Mouse (Mus musculus) limb, embryonic 14.5 days (tissue): ENCODE measurements at regions not wholly inside any gene's neighbourhood (a gene's known extent, or its start where the extent isn't known, plus 50 kb on each side); places are given as distances from the start of the nearest gene placed in this dataset.

Experiments
- ATAC-seq: fragments of 200-750 bp; cut with Nextera tagmentation; 2 replicates; pipeline ENCODE4 v1.8.0; 2017; ENCODE audit warnings: low read depth, moderate number of reproducible peaks, moderate TSS enrichment; ENCODE audit not compliant: low FRiP score
- DNase-seq: peaks from one replicate; pipeline ENCODE4 v3.0.0-alpha.2; 2015; ENCODE audit warnings: low spot score
- H3K27ac ChIP-seq: fragments of 300-500 bp; sonication (generic); replicated peaks from 2 replicates; pipeline ENCODE4 v1.5.1; 2014; ENCODE audit warnings: low read depth, mild to moderate bottlenecking, low read length, moderate library complexity, mixed read lengths
- H3K27me3 ChIP-seq: fragments of 300-500 bp; sonication (generic); 2 replicates; pipeline ENCODE4 v1.6.1; 2014; ENCODE audit warnings: low read length, mixed read lengths; ENCODE audit not compliant: control insufficient read depth, insufficient read depth
- H3K36me3 ChIP-seq: fragments of 300-500 bp; sonication (generic); 2 replicates; pipeline ENCODE4 v1.6.1; 2014; ENCODE audit warnings: mild to moderate bottlenecking, low read length, moderate library complexity, mixed read lengths; ENCODE audit not compliant: control insufficient read depth, insufficient read depth
- H3K4me1 ChIP-seq: fragments of 300-500 bp; sonication (generic); 2 replicates; pipeline ENCODE4 v1.6.1; 2014; ENCODE audit warnings: antibody characterized with exemption, low read length, mixed read lengths; ENCODE audit not compliant: control insufficient read depth, insufficient read depth
- H3K4me2 ChIP-seq: fragments of 300-500 bp; sonication (generic); replicated peaks from 2 replicates; pipeline ENCODE4 v1.6.1; 2014; ENCODE audit warnings: low read depth, mild to moderate bottlenecking, low read length, moderate library complexity; ENCODE audit not compliant: severe bottlenecking
- H3K4me3 ChIP-seq: fragments of 300-500 bp; sonication (generic); replicated peaks from 2 replicates; pipeline ENCODE4 v1.5.1; 2014; ENCODE audit warnings: low read length
- H3K9ac ChIP-seq: fragments of 300-500 bp; sonication (generic); 2 replicates; pipeline ENCODE4 v1.6.1; 2014; ENCODE audit warnings: mild to moderate bottlenecking, low read depth, low read length, moderate library complexity; ENCODE audit not compliant: severe bottlenecking
- H3K9me3 ChIP-seq: fragments of 300-500 bp; sonication (generic); 2 replicates; pipeline ENCODE4 v1.6.1; 2016; ENCODE audit warnings: low read length; ENCODE audit not compliant: control insufficient read depth
- POLR2A ChIP-seq: fragments of 200-500 bp; IDR thresholded peaks from 2 replicates; pipeline ENCODE4 v1.8.0; 2012; ENCODE audit warnings: inconsistent platforms, mild to moderate bottlenecking, moderate library complexity, borderline replicate concordance; ENCODE audit not compliant: insufficient read depth, insufficient read length; ENCODE audit errors: extremely low read depth
- WGBS: fragments of 180-500 bp; shearing (Covaris S2); extraction: QIAGEN DNeasy Blood & Tissue Kit; methylation state at CpG from one replicate; pipeline ENCODE4 v1.1.7; 2014; 5-methylcytosine and 5-hydroxymethylcytosine counted together

DNA sequence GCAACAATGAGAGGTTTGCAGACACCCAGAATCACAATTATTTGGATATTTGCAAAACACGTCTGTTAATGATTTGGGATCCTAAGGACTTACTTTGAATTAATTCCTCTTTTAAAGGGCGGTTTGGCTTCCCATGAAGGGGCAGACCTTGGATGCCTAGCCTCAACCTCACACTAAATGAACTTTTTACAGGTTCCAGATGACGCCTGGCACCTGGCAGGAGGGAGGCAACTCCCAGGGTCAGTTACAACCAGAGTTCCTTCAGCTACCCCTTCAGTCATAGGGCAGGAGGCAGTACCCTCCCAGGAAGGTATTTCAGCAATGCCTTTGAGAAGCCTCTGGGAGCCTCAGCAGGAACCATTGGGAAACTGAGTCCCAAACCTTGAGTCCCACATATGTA lies 57.9 kb upstream of the Stx18 start:
- Histone ChIP-seq H3K36me3 (no peaks in the 10 kb centered on the region), H3K4me2 (no peak overlapping the region), H3K4me1 (no peaks in the 10 kb centered on the region), H3K4me3 (no peak overlapping the region), H3K9ac (no peak overlapping the region), H3K9me3 (no peaks in the 10 kb centered on the region), H3K27ac (no peak overlapping the region), H3K27me3 (no peaks in the 10 kb centered on the region)
- no peak for TF ChIP-seq POLR2A
- DNase-seq (no peak), ATAC-seq (no peak)
- WGBS, result 27% methylated on average over 3 of the region's 3 CpGs

DNA sequence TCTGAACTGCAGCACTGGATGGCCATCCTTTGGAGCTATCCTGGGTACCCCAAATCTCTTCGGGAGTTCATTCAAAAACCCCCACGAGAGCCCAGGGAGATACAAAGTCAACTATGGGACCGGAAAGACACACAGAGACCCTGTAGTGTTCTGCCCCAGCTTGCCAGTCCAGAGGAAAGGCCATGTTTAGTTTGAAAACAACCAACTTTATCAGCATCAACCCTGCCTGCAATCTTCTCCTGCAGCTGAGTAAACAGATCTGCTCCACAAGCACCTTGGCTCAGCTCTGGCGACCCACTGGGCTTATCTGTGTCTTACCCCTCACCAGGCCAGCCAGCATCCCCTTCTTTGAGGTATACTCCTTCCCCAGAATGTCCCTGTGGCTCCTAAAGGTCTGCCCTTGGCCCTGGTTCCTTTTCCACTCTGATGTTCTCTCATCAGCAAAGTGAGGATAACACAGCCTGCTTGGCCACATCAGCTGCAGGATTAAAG lies 61.6 kb upstream of the Stx18 start:
- Histone ChIP-seq H3K4me2 (no peak overlapping the region), H3K4me1 (no peaks in the 10 kb centered on the region), H3K27me3 (no peaks in the 10 kb centered on the region), H3K9me3 (no peaks in the 10 kb centered on the region), H3K27ac (no peak overlapping the region), H3K36me3 (no peaks in the 10 kb centered on the region), H3K9ac (no peak overlapping the region), H3K4me3 (no peak overlapping the region)
- TF ChIP-seq POLR2A, result no peak
- DNase-seq (no peak), ATAC-seq (no peak)
- 72% methylated on average over 4 of the region's 4 CpGs for WGBS

DNA sequence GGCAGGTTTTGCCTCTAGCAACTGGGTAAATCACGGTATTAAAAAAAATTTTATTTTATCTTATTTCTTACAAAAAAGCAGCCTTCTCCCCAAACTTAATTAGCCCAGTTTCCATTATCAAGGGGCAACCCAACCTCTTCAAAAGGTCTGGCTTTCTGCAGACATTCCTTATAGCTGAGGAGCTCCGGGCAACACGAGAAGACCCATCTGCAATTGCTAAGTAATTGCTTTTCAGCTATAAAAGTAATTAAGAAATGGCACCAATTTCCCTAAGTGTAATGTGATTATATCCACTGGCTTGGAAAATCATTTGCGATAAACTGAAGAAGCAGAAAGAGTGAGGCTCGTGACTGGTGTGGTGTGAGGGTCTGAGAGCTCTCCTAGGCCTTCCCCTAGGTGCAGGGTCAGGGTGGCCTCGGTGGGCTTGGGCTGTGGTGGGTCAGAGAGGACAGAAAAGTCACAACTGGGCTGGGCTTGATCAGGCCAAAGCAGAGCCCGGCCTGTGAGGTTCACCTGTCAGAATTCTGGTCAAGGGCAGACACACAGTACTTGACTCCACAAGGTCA lies 65.5 kb upstream of the Stx18 start:
- ATAC-seq, result no peak
- no peak overlapping the region for H3K4me2 ChIP-seq

DNA sequence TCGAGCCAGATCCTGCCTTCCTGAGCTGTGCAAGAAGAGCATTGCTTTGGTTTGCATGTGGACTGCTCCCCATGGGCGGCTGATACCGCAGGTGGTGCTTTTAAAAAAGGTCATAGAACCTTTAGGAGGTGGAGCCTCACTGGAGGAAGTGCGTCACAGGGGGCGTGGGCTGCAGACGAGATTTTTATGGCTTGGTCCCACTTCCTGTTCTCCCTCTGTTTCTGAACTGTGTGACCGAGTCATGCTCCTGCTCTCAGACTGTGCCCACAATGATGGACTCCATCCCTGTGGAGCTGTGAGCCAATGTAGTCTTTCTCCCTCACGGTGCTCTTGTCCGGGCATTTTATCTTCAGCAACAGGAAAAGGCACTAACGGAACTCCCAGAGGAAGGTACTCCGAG lies 66.8 kb upstream of the Stx18 start:
- no peak overlapping the region for H3K9ac ChIP-seq
- no peak overlapping the region for H3K4me2 ChIP-seq

More for the DNA sequence above, 65.5 kb upstream of the Stx18 start:
- Histone ChIP-seq H3K36me3 (no peaks in the 10 kb centered on the region), H3K4me3 (no peak overlapping the region), H3K27ac (no peak overlapping the region), H3K4me1 (peaks cover 7% of the 10 kb centered on the region), H3K9me3 (no peaks in the 10 kb centered on the region), H3K9ac (no peak overlapping the region), H3K27me3 (no peaks in the 10 kb centered on the region)
- WGBS, result 74% methylated on average over 7 of the region's 7 CpGs
- DNase-seq, result no peak
- TF ChIP-seq POLR2A, result no peak

DNA sequence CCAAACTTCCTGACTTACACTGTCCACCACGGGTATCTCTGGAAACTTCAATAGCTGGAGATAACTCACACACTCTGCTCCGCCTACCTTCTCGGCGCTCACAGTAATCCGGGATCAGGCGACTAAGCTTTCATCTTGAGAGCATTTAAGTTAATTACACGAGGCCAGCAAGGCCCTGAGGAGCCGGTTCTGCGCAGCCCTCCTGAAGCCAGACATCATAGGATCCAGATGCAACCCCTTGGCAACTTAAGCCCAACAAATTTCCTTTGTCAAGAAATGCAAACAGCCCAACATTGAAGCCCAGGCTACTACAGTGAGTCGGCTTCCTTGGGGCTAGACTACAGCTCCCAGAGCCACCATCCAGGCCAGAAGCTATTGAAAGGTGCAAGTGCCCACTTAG lies 69.9 kb upstream of the Stx18 start:
- no peak for DNase-seq
- 5% methylated on average over 10 of the region's 10 CpGs for WGBS

More for the DNA sequence above, 66.8 kb upstream of the Stx18 start:
- TF ChIP-seq POLR2A, result no peak
- Histone ChIP-seq H3K27me3 (no peaks in the 10 kb centered on the region), H3K9me3 (no peaks in the 10 kb centered on the region), H3K4me1 (peaks cover 18% of the 10 kb centered on the region), H3K36me3 (no peaks in the 10 kb centered on the region), H3K27ac (no peak overlapping the region), H3K4me3 (no peak overlapping the region)
- 51% methylated on average over 11 of the region's 11 CpGs for WGBS
- no peak for ATAC-seq
- no peak for DNase-seq

More for the DNA sequence above, 69.9 kb upstream of the Stx18 start:
- no peak overlapping the region for H3K9ac ChIP-seq
- H3K36me3 ChIP-seq, result no peaks in the 10 kb centered on the region
- peak overlapping the region; percentile 37; the same call in 1 of the 2 replicates for H3K4me2 ChIP-seq
- TF ChIP-seq POLR2A, result no peak
- no peaks in the 10 kb centered on the region for H3K9me3 ChIP-seq
- peaks cover 20% of the 10 kb centered on the region for H3K4me1 ChIP-seq
- no peak overlapping the region for H3K4me3 ChIP-seq
- H3K27ac ChIP-seq, result 0 out of 2 replicates have a peak overlapping the region, but pooled peaks have one; percentile 29
- no peaks in the 10 kb centered on the region for H3K27me3 ChIP-seq
- ATAC-seq, result no peak
